Mouse (Mus musculus) megakaryocyte, embryonic 14.5 days (primary cell): Measurements from ENCODE around the gene Gm5678.

Experiments used
- FLI1 ChIP-seq: IDR thresholded peaks from 2 replicates; pipeline ENCODE4 v1.6.1; 2012; ENCODE audit warnings: low read length, inconsistent platforms, mixed read lengths
- GATA1 ChIP-seq: IDR thresholded peaks from 3 replicates; pipeline ENCODE4 v1.6.1; 2012; ENCODE audit warnings: mixed read lengths, low read length, inconsistent platforms, borderline replicate concordance

- TF ChIP-seq GATA1: no peak
- no peak for TF ChIP-seq FLI1
Measured at GRCm38 (mm10) chr16:93648441-93649183, 20.7 kb downstream of the Gm5678 start.
